Mouse (Mus musculus) heart, postnatal 0 days (tissue): ENCODE results near the gene Bcl2l11. TPM values are rescaled to one million over a fixed set of nuclear protein-coding genes. Genes with fewer than 3 reads are reported as not detected.
A peak's percentile ranks its signal among the peaks of the same experiment; 100 is the strongest.
"Not testable (repeated sequence)": the region's sequence is repeated elsewhere in the genome, so short reads cannot be mapped to it uniquely, and the experiment has no call there.

Source experiments
- ATAC-seq: fragments of 200-750 bp; cut with Nextera tagmentation; 2 replicates; pipeline ENCODE4 v1.8.0; 2017; ENCODE audit warnings: low read depth, moderate number of reproducible peaks, moderate library complexity; ENCODE audit not compliant: insufficient read depth
- DNase-seq: peaks from one replicate; pipeline ENCODE4 v3.0.0-alpha.2; 2016; ENCODE audit warnings: low spot score
- H3K27ac ChIP-seq: fragments of 300-500 bp; sonication (generic); 2 replicates; pipeline ENCODE4 v1.5.1; 2014; ENCODE audit warnings: low read depth, mild to moderate bottlenecking
- H3K27me3 ChIP-seq: fragments of 300-500 bp; sonication (generic); 2 replicates; pipeline ENCODE4 v1.6.1; 2014; ENCODE audit warnings: low read length, mixed read lengths; ENCODE audit not compliant: control insufficient read depth, insufficient read depth
- H3K36me3 ChIP-seq: fragments of 300-500 bp; sonication (generic); replicated peaks from 2 replicates; pipeline ENCODE4 v1.6.1; 2014; ENCODE audit warnings: low read length, mixed read lengths; ENCODE audit not compliant: control insufficient read depth, insufficient read depth
- H3K4me1 ChIP-seq: fragments of 300-500 bp; sonication (generic); 2 replicates; pipeline ENCODE4 v1.6.1; 2014; ENCODE audit warnings: antibody characterized with exemption; ENCODE audit not compliant: control insufficient read depth, insufficient read depth
- H3K4me2 ChIP-seq: fragments of 300-500 bp; sonication (generic); 2 replicates; pipeline ENCODE4 v1.6.1; 2014; ENCODE audit warnings: low read depth, mild to moderate bottlenecking, low read length, moderate library complexity
- H3K4me3 ChIP-seq: fragments of 300-500 bp; sonication (generic); 2 replicates; pipeline ENCODE4 v1.5.1; 2014; ENCODE audit warnings: low read depth, low read length
- H3K9ac ChIP-seq: fragments of 300-500 bp; sonication (generic); replicated peaks from 2 replicates; pipeline ENCODE4 v1.6.1; 2014; ENCODE audit warnings: low read depth, low read length, mixed read lengths
- H3K9me3 ChIP-seq: fragments of 300-500 bp; sonication (generic); replicated peaks from 2 replicates; pipeline ENCODE4 v1.6.1; 2016; ENCODE audit warnings: low read length; ENCODE audit not compliant: control insufficient read depth
- CTCF ChIP-seq: IDR thresholded peaks from 2 replicates; pipeline ENCODE4 v1.5.1; 2016; ENCODE audit warnings: antibody characterized with exemption, control low read depth, low read depth
- EP300 ChIP-seq: IDR thresholded peaks from 2 replicates; pipeline ENCODE4 v1.6.1; 2016; ENCODE audit warnings: antibody characterized with exemption, low read depth
- WGBS: fragments of 180-500 bp; shearing (Covaris S2); extraction: QIAGEN DNeasy Blood & Tissue Kit; methylation state at CpG from one replicate; pipeline ENCODE4 v1.1.7; 2014; 5-methylcytosine and 5-hydroxymethylcytosine counted together
- polyA plus RNA-seq: library from polyadenylated mRNA; unstranded; fragments of >200 nt; fragmentation: Nextera tagmentation; extraction: Ambion mirVana; gene quantifications from 2 replicates; pipeline ENCODE4 v1.2.1, GENCODE M21; 2015
- total RNA-seq: library from RNA; depleted of rRNA; stranded (reverse); fragments of >200 nt; gene quantifications from 2 replicates; pipeline ENCODE4 v1.2.3, GENCODE M21; 2014; ENCODE audit warnings: low replicate concordance

Bcl2l11 gene
- total and polyA plus RNA-seq, 2 experiments from 2014 or later: 18.2 to 26.1 TPM

DNA sequence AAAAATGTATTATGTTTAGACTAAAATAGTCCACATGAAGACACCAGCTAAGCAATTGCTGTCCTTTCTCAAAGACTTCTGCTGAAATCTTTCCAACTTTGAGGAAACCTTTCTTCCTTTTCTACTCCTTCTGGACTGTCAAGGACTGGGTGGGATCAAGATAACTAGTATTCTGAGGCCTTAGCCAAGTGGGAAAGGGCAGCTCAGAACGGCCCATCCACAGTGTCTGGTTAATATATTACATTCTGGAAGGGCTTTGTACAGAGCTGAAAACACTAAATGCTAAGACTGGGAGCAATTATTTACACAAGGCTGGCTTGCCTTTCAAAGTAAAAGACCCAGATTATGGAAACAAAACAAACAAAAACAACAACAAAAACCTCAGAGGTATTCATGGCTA lies 30.6 kb upstream of the Bcl2l11 start:
- 55% methylated on average over 1 of the region's 1 CpGs for WGBS
- TF ChIP-seq CTCF (no peak), EP300 (no peak)
- no peak for ATAC-seq
- DNase-seq: no peak
- Histone ChIP-seq H3K27ac (no peak overlapping the region), H3K27me3 (no peaks in the 10 kb centered on the region), H3K36me3 (no peaks in the 10 kb centered on the region), H3K9me3 (no peaks in the 10 kb centered on the region), H3K4me3 (no peak overlapping the region), H3K4me2 (no peak overlapping the region), H3K9ac (no peak overlapping the region), H3K4me1 (no peaks in the 10 kb centered on the region)

DNA sequence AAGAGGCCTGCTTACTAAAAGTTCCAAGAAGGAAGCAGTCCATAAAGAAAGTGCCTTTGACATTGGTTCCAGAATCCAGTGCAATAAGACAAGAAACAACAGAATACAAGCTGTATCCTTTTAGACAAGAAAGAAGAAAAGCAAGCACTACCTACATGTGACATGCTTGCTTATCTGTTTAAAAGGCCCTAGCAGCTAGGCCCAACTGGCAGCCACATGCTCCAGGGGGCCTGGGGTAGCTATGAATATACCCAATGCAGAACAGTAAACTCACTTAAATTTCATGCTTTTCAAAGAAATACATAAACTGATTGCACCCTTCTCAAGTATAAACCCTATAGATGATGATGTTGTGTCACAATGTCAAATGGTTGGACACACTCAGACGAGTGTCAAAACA lies 29.8 kb upstream of the Bcl2l11 start:
- Histone ChIP-seq H3K27me3 (no peaks in the 10 kb centered on the region), H3K9ac (no peak overlapping the region), H3K27ac (no peak overlapping the region), H3K4me1 (no peaks in the 10 kb centered on the region), H3K4me3 (no peak overlapping the region), H3K36me3 (no peaks in the 10 kb centered on the region), H3K4me2 (no peak overlapping the region), H3K9me3 (no peaks in the 10 kb centered on the region)
- 86% methylated on average over 1 of the region's 1 CpGs for WGBS
- no peak for DNase-seq
- ATAC-seq: no peak
- TF ChIP-seq CTCF: no peak

DNA sequence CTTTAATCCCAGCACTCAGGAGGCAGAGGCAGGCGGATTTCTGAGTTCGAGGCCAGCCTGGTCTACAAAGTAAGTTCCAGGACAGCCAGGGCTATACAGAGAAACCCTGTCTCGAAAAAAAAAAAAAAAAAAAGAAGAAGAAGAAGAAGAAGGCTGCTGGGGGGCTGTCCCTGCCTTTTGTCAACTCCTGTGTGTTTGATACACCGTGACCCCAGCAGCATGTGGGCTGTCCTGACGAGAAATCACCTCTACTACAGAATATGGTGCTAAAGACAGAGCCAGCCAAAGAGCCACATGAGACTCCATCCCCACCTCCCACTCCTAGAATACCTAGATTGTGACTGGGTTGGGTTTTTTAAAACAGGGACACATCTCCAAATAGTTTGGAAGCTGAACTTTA lies 27.7 kb upstream of the Bcl2l11 start:
- H3K27me3 ChIP-seq, H3K9ac ChIP-seq, H3K36me3 ChIP-seq, H3K4me2 ChIP-seq, H3K4me3 ChIP-seq, H3K27ac ChIP-seq, DNase-seq, H3K9me3 ChIP-seq, ATAC-seq, H3K4me1 ChIP-seq: not testable (repeated sequence)
- WGBS: 89% methylated on average over 5 of the region's 5 CpGs

DNA sequence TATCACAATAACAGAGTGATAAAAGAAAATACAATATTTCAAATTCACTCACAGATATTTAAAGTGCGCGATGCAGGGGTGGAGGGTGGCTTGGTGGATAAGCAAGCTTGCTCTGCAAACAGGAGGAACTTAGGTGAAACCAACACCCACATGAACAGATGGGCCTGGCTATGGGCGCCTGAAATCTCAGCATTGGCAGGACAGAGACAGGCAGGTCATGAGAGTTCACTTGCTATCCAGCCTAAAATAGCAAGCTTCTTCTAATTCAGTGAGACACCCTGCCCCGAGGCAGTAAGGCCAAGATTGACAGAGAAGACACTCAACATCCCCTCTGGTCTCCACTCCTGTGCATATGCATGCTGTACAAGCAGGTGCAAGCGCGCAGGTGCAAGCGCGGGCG lies 23.8 kb upstream of the Bcl2l11 start:
- Histone ChIP-seq H3K4me1 (peaks cover 15% of the 10 kb centered on the region; the same call in 1 of the 2 replicates), H3K36me3 (no peaks in the 10 kb centered on the region), H3K9me3 (no peaks in the 10 kb centered on the region), H3K4me3 (no peak overlapping the region), H3K4me2 (no peak overlapping the region), H3K9ac (no peak overlapping the region), H3K27ac (no peak overlapping the region), H3K27me3 (0 out of 2 replicates have a peak, but pooled peaks cover 3% of the 10 kb centered on the region)
- ATAC-seq: no peak
- TF ChIP-seq EP300 (no peak), CTCF (no peak)
- DNase-seq: no peak
- WGBS: 82% methylated on average over 9 of the region's 9 CpGs

DNA sequence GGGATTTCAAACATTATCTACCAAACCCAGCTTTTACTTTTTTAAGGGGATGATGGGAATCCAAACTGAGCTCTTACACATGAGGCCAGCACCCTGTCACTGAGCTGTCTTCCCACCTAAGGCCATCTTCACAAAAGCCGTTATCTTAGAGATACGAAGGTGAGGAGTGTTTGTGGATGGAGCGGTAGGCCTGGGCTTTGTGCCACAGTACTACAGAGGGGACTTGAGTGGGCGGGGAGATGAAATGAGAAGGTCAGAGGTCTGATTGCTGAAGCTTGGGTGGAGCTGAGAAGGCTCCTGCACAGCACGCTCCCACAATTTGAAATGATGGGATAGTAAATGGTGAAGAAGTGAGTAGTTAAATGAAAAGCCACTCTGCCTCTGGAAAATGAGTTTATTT lies 21.0 kb upstream of the Bcl2l11 start:
- peaks cover 15% of the 10 kb centered on the region; the same call in 1 of the 2 replicates for H3K4me1 ChIP-seq
- H3K9ac ChIP-seq: no peak overlapping the region
- H3K27me3 ChIP-seq: 0 out of 2 replicates have a peak, but pooled peaks cover 3% of the 10 kb centered on the region
- ATAC-seq: no peak
- H3K9me3 ChIP-seq: no peaks in the 10 kb centered on the region
- H3K27ac ChIP-seq: no peak overlapping the region
- peak; percentile 60 for DNase-seq
- no peak overlapping the region for H3K4me2 ChIP-seq
- H3K4me3 ChIP-seq: no peak overlapping the region
- no peaks in the 10 kb centered on the region for H3K36me3 ChIP-seq
- TF ChIP-seq CTCF (no peak), EP300 (peak; percentile 28; the same call in 1 of the 2 replicates)
- WGBS: 26% methylated on average over 5 of the region's 5 CpGs

DNA sequence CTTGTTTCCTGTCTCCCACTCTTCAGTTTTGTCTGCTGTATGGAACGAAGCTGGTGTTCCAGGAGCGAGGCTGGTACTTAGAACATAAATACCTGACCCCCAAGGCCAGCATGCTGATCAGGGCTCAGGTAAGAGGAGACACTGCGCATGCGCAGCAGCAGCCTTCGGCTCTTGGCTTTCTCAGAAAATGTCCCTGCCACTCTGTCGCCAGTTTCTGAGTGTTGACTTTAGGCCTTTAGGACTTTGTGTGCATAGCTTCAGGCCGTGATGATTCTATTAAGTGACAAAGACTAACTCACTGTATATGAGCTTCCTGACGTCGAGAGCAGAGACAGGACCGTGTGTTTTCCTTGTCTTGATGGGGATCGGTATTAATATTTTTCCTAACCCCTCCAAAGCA lies 20.2 kb upstream of the Bcl2l11 start:
- TF ChIP-seq CTCF (no peak), EP300 (no peak)
- 0 out of 2 replicates have a peak, but pooled peaks cover 3% of the 10 kb centered on the region for H3K27me3 ChIP-seq
- H3K4me2 ChIP-seq: no peak overlapping the region
- ATAC-seq: no peak
- no peak overlapping the region for H3K27ac ChIP-seq
- DNase-seq: no peak
- H3K4me1 ChIP-seq: peaks cover 15% of the 10 kb centered on the region; the same call in 1 of the 2 replicates
- H3K4me3 ChIP-seq: no peak overlapping the region
- WGBS: 77% methylated on average over 11 of the region's 11 CpGs
- no peaks in the 10 kb centered on the region for H3K36me3 ChIP-seq
- no peak overlapping the region for H3K9ac ChIP-seq
- H3K9me3 ChIP-seq: no peaks in the 10 kb centered on the region
